Mouse (Mus musculus): Measurements from ENCODE around the gene Sparc.

- TF ChIP-seq POLR2A (IDR thresholded peaks at IDR 0.05; ENCODE audit: low read depth, low read length) = no peak
- TF ChIP-seq CTCF (conservative IDR thresholded peaks at IDR 0.05; ENCODE audit: insufficient read depth, insufficient read length, low read depth, low read length) = no peak
Measured at GRCm38 (mm10) chr11:55369093-55369471, 53.9 kb downstream of the Sparc start.

All from kidney, adult 2 months (tissue).